Mouse (Mus musculus) small intestine, adult 2 months (tissue): ENCODE results near the gene Basp1. TPM values are rescaled to one million over a fixed set of nuclear protein-coding genes. Genes with fewer than 3 reads are reported as not detected.
"Not testable (repeated sequence)": the region's sequence is repeated elsewhere in the genome, so short reads cannot be mapped to it uniquely, and the experiment has no call there.

ENCODE experiments used
- H3K27ac ChIP-seq: fragments of 200-500 bp; 2 replicates; pipeline ENCODE4 v1.5.1; 2012; ENCODE audit warnings: low read depth, low read length, control low read depth, inconsistent platforms; ENCODE audit not compliant: insufficient read depth
- H3K27me3 ChIP-seq: fragments of 200-500 bp; 2 replicates; pipeline ENCODE4 v1.6.1; 2012; ENCODE audit warnings: mild to moderate bottlenecking, moderate library complexity, low read length, inconsistent platforms; ENCODE audit not compliant: control insufficient read depth, insufficient read depth
- H3K36me3 ChIP-seq: fragments of 200-500 bp; 2 replicates; pipeline ENCODE4 v1.6.1; 2012; ENCODE audit warnings: mild to moderate bottlenecking, low read length, control low read depth, inconsistent platforms; ENCODE audit not compliant: control insufficient read depth, insufficient read depth
- H3K4me1 ChIP-seq: fragments of 200-500 bp; 2 replicates; pipeline ENCODE4 v1.6.1; 2012; ENCODE audit warnings: low read length, inconsistent platforms, mixed read lengths; ENCODE audit not compliant: control insufficient read depth, insufficient read depth, insufficient read length
- H3K4me3 ChIP-seq: fragments of 200-500 bp; 2 replicates; pipeline ENCODE4 v1.5.1; 2012; ENCODE audit warnings: low read depth, mild to moderate bottlenecking, control low read depth, inconsistent platforms, low read length, moderate library complexity
- CTCF ChIP-seq: fragments of 200-500 bp; IDR thresholded peaks from 2 replicates; pipeline ENCODE4 v1.5.1; 2012; ENCODE audit warnings: low read depth, mild to moderate bottlenecking, control low read depth, inconsistent platforms, low read length, moderate library complexity, mixed read lengths; ENCODE audit not compliant: insufficient replicate concordance, insufficient read length; ENCODE audit errors: extremely low read depth
- POLR2A ChIP-seq: fragments of 200-500 bp; IDR thresholded peaks from 2 replicates; pipeline ENCODE4 v1.6.1; 2012; ENCODE audit warnings: low read depth, mild to moderate bottlenecking, control low read depth, inconsistent platforms, low read length, moderate library complexity
- whole genome bisulfite sequencing: fragments of 180-500 bp; shearing (Covaris S2); methylation state at CpG from one replicate; pipeline ENCODE4 v1.1.7; 2018; 5-methylcytosine and 5-hydroxymethylcytosine counted together
- polyA plus RNA-seq: library from polyadenylated mRNA; depleted of rRNA; stranded (reverse); fragments of >200 nt; gene quantifications from 2 replicates; pipeline ENCODE4 v1.2.3, GENCODE M21; 2012; rRNA removed

Gene Basp1
- 4.1 and 6.2 TPM in 2 replicates for polyA plus RNA-seq

GRCm38 (mm10) chr15:25413378-25413901, at the start of gene Basp1:
Gene Basp1 (minus strand): TSS chr15:25413764.
- TF ChIP-seq CTCF (no peak), POLR2A (no peak)
- H3K27ac ChIP-seq, result no peak within 1 kb of the TSS
- peaks cover 9% of the 10 kb centered on the region for H3K4me1 ChIP-seq
- H3K4me3 ChIP-seq, result peak within 1 kb of the TSS; percentile 81
- peaks cover 26% of the 10 kb centered on the region for H3K27me3 ChIP-seq
- H3K36me3 ChIP-seq, result no peaks in the 10 kb centered on the region
- 1% methylated on average over 47 of the region's 60 CpGs for WGBS

GRCm38 (mm10) chr15:25463076-25463475, 49.5 kb upstream of the Basp1 start:
- not testable (repeated sequence) for H3K27ac ChIP-seq, H3K4me3 ChIP-seq, H3K36me3 ChIP-seq, H3K27me3 ChIP-seq, H3K4me1 ChIP-seq

- no peak overlapping the region for H3K4me3 ChIP-seq
- no peak for TF ChIP-seq POLR2A
- no peak for TF ChIP-seq CTCF
- no peaks in the 10 kb centered on the region for H3K36me3 ChIP-seq
- no peaks in the 10 kb centered on the region for H3K27me3 ChIP-seq
- WGBS, result 80% methylated on average over 6 of the region's 6 CpGs
- no peak overlapping the region for H3K27ac ChIP-seq
- H3K4me1 ChIP-seq, result no peaks in the 10 kb centered on the region
Observed at GRCm38 (mm10) chr15:25462056-25462762, 48.6 kb upstream of the Basp1 start.

- H3K4me1 ChIP-seq, result no peaks in the 10 kb centered on the region
- 0 out of 2 replicates have a peak overlapping the region, but pooled peaks have one; percentile 12 for H3K27ac ChIP-seq
- no peaks in the 10 kb centered on the region for H3K36me3 ChIP-seq
- no peak overlapping the region for H3K4me3 ChIP-seq
- no peaks in the 10 kb centered on the region for H3K27me3 ChIP-seq
- WGBS, result 33% methylated on average over 7 of the region's 7 CpGs
- TF ChIP-seq POLR2A (no peak), CTCF (no peak)
Observed at GRCm38 (mm10) chr15:25459901-25460300, 46.3 kb upstream of the Basp1 start.

GRCm38 (mm10) chr15:25457421-25457820, 43.9 kb upstream of the Basp1 start:
- H3K36me3 ChIP-seq, result no peaks in the 10 kb centered on the region
- TF ChIP-seq POLR2A, result no peak
- TF ChIP-seq CTCF, result no peak
- H3K4me1 ChIP-seq, result no peaks in the 10 kb centered on the region
- WGBS, result 58% methylated on average over 2 of the region's 2 CpGs
- H3K27me3 ChIP-seq, result no peaks in the 10 kb centered on the region
- H3K27ac ChIP-seq, result no peak overlapping the region
- no peak overlapping the region for H3K4me3 ChIP-seq

- H3K36me3 ChIP-seq, result no peaks in the 10 kb centered on the region
- no peaks in the 10 kb centered on the region for H3K4me1 ChIP-seq
- 71% methylated on average over 3 of the region's 3 CpGs for WGBS
- no peak overlapping the region for H3K4me3 ChIP-seq
- TF ChIP-seq POLR2A, result no peak
- no peak for TF ChIP-seq CTCF
- no peak overlapping the region for H3K27ac ChIP-seq
- H3K27me3 ChIP-seq, result no peaks in the 10 kb centered on the region
Observed at GRCm38 (mm10) chr15:25453538-25453937, 40.0 kb upstream of the Basp1 start.

GRCm38 (mm10) chr15:25449348-25449747, 35.8 kb upstream of the Basp1 start:
- no peaks in the 10 kb centered on the region for H3K36me3 ChIP-seq
- no peak overlapping the region for H3K4me3 ChIP-seq
- H3K27ac ChIP-seq, result no peak overlapping the region
- TF ChIP-seq CTCF, result no peak
- peaks cover 6% of the 10 kb centered on the region; the same call in 1 of the 2 replicates for H3K27me3 ChIP-seq
- no peaks in the 10 kb centered on the region for H3K4me1 ChIP-seq
- 51% methylated on average over 1 of the region's 1 CpGs for WGBS
